Mouse (Mus musculus) limb, embryonic 15.5 days (tissue): ENCODE measurements around the gene Stpg4. TPM values are rescaled to one million over a fixed set of nuclear protein-coding genes. Genes with fewer than 3 reads are reported as not detected.
A peak's percentile ranks its signal among the peaks of the same experiment; 100 is the strongest.

ENCODE experiments used
- ATAC-seq: fragments of 200-750 bp; cut with Nextera tagmentation; 2 replicates; pipeline ENCODE4 v1.8.0; 2017; ENCODE audit warnings: low read depth, moderate TSS enrichment; ENCODE audit not compliant: insufficient number of reproducible peaks, low FRiP score, low TSS enrichment
- H3K27ac ChIP-seq: fragments of 300-500 bp; sonication (generic); 2 replicates; pipeline ENCODE4 v1.5.1; 2015; ENCODE audit warnings: moderate library complexity, mild to moderate bottlenecking, inconsistent platforms
- H3K27me3 ChIP-seq: fragments of 300-500 bp; sonication (generic); 2 replicates; pipeline ENCODE4 v1.6.1; 2015; ENCODE audit warnings: inconsistent platforms
- H3K36me3 ChIP-seq: fragments of 300-500 bp; sonication (generic); 2 replicates; pipeline ENCODE4 v1.6.1; 2015; ENCODE audit warnings: inconsistent platforms
- H3K4me1 ChIP-seq: fragments of 300-500 bp; sonication (generic); 2 replicates; pipeline ENCODE4 v1.6.1; 2015; ENCODE audit warnings: inconsistent platforms
- H3K4me2 ChIP-seq: fragments of 300-500 bp; sonication (generic); 2 replicates; pipeline ENCODE4 v1.6.1; 2015; ENCODE audit warnings: mild to moderate bottlenecking, inconsistent platforms
- H3K4me3 ChIP-seq: fragments of 300-500 bp; sonication (generic); 2 replicates; pipeline ENCODE4 v1.5.1; 2015; ENCODE audit warnings: mild to moderate bottlenecking, inconsistent platforms
- H3K9ac ChIP-seq: fragments of 300-500 bp; sonication (generic); 2 replicates; pipeline ENCODE4 v1.6.1; 2015; ENCODE audit warnings: inconsistent platforms
- H3K9me3 ChIP-seq: fragments of 300-500 bp; sonication (generic); 2 replicates; pipeline ENCODE4 v1.6.1; 2016; ENCODE audit warnings: inconsistent platforms
- WGBS: fragments of 180-500 bp; shearing (Covaris S2); methylation state at CpG from one replicate; pipeline ENCODE4 v1.1.7; 2015; 5-methylcytosine and 5-hydroxymethylcytosine counted together
- polyA plus RNA-seq: library from polyadenylated mRNA; unstranded; fragments of >200 nt; fragmentation: Nextera tagmentation; extraction: Ambion mirVana; gene quantifications from 2 replicates; pipeline ENCODE4 v1.2.1, GENCODE M21; 2015

Gene Stpg4
- polyA plus RNA-seq, 1 experiment from 2014 or later, result not detected

- H3K4me2 ChIP-seq, result no peak overlapping the region
- peak; percentile 61 for ATAC-seq
- H3K4me1 ChIP-seq, result peaks cover 53% of the 10 kb centered on the region
Measured at GRCm38 (mm10) chr17:87375941-87376511, 51.5 kb downstream of the Stpg4 start.

GRCm38 (mm10) chr17:87373327-87373726 lies 54.2 kb downstream of the Stpg4 start:
- no peaks in the 10 kb centered on the region for H3K9me3 ChIP-seq
- no peak overlapping the region for H3K4me2 ChIP-seq
- no peak overlapping the region for H3K27ac ChIP-seq
- no peak overlapping the region for H3K4me3 ChIP-seq
- H3K27me3 ChIP-seq, result no peaks in the 10 kb centered on the region
- no peaks in the 10 kb centered on the region for H3K36me3 ChIP-seq
- H3K9ac ChIP-seq, result no peak overlapping the region
- ATAC-seq, result no peak
- WGBS, result 87% methylated on average over 9 of the region's 9 CpGs
- H3K4me1 ChIP-seq, result peaks cover 47% of the 10 kb centered on the region

More at GRCm38 (mm10) chr17:87375941-87376511, 51.5 kb downstream of the Stpg4 start:
- Histone ChIP-seq H3K27me3 (no peaks in the 10 kb centered on the region), H3K36me3 (no peaks in the 10 kb centered on the region), H3K9ac (no peak overlapping the region), H3K27ac (peak overlapping the region; percentile 78), H3K4me3 (no peak overlapping the region), H3K9me3 (no peaks in the 10 kb centered on the region)
- WGBS, result 10% methylated on average over 10 of the region's 10 CpGs

- 77% methylated on average over 7 of the region's 7 CpGs for WGBS
- Histone ChIP-seq H3K36me3 (no peaks in the 10 kb centered on the region), H3K27ac (no peak overlapping the region), H3K9me3 (no peaks in the 10 kb centered on the region), H3K4me2 (no peak overlapping the region), H3K4me1 (peaks cover 47% of the 10 kb centered on the region), H3K9ac (no peak overlapping the region), H3K4me3 (no peak overlapping the region), H3K27me3 (no peaks in the 10 kb centered on the region)
- ATAC-seq, result no peak
Measured at GRCm38 (mm10) chr17:87372189-87372588, 55.4 kb downstream of the Stpg4 start.

- WGBS, result 62% methylated on average over 18 of the region's 18 CpGs
- no peak overlapping the region for H3K4me2 ChIP-seq
- no peaks in the 10 kb centered on the region for H3K9me3 ChIP-seq
- H3K4me1 ChIP-seq, result peaks cover 31% of the 10 kb centered on the region
- H3K27ac ChIP-seq, result no peak overlapping the region
- no peak overlapping the region for H3K4me3 ChIP-seq
- no peaks in the 10 kb centered on the region for H3K27me3 ChIP-seq
- no peak overlapping the region for H3K9ac ChIP-seq
- H3K36me3 ChIP-seq, result no peaks in the 10 kb centered on the region
- ATAC-seq, result no peak
Measured at GRCm38 (mm10) chr17:87369270-87369759, 58.2 kb downstream of the Stpg4 start.

GRCm38 (mm10) chr17:87368481-87368880 lies 59.1 kb downstream of the Stpg4 start:
- Histone ChIP-seq H3K27me3 (no peaks in the 10 kb centered on the region), H3K4me1 (peaks cover 31% of the 10 kb centered on the region), H3K4me2 (no peak overlapping the region), H3K9ac (no peak overlapping the region), H3K4me3 (no peak overlapping the region), H3K36me3 (no peaks in the 10 kb centered on the region), H3K9me3 (no peaks in the 10 kb centered on the region), H3K27ac (no peak overlapping the region)
- 80% methylated on average over 10 of the region's 10 CpGs for WGBS
- ATAC-seq, result no peak

GRCm38 (mm10) chr17:87367640-87368039 lies 59.9 kb downstream of the Stpg4 start:
- H3K9me3 ChIP-seq, result no peaks in the 10 kb centered on the region
- H3K4me1 ChIP-seq, result peaks cover 31% of the 10 kb centered on the region
- H3K4me3 ChIP-seq, result no peak overlapping the region
- ATAC-seq, result no peak
- peaks cover 2% of the 10 kb centered on the region; the same call in 1 of the 2 replicates for H3K36me3 ChIP-seq
- 0 out of 2 replicates have a peak overlapping the region, but pooled peaks have one; percentile 9 for H3K27ac ChIP-seq
- no peak overlapping the region for H3K9ac ChIP-seq
- no peak overlapping the region for H3K4me2 ChIP-seq
- no peaks in the 10 kb centered on the region for H3K27me3 ChIP-seq
- WGBS, result 48% methylated on average over 3 of the region's 3 CpGs

- no peak overlapping the region for H3K9ac ChIP-seq
- H3K4me3 ChIP-seq, result no peak overlapping the region
- H3K36me3 ChIP-seq, result peaks cover 2% of the 10 kb centered on the region; the same call in 1 of the 2 replicates
- H3K27ac ChIP-seq, result 0 out of 2 replicates have a peak overlapping the region, but pooled peaks have one; percentile 9
- no peaks in the 10 kb centered on the region for H3K27me3 ChIP-seq
- WGBS, result 16% methylated on average over 4 of the region's 4 CpGs
- no peaks in the 10 kb centered on the region for H3K9me3 ChIP-seq
- no peak for ATAC-seq
- peaks cover 31% of the 10 kb centered on the region for H3K4me1 ChIP-seq
- H3K4me2 ChIP-seq, result no peak overlapping the region
Measured at GRCm38 (mm10) chr17:87367228-87367627, 60.3 kb downstream of the Stpg4 start.

GRCm38 (mm10) chr17:87366520-87366919 lies 61.0 kb downstream of the Stpg4 start:
- H3K4me1 ChIP-seq, result peaks cover 33% of the 10 kb centered on the region
- H3K4me2 ChIP-seq, result no peak overlapping the region
- no peak for ATAC-seq
- no peaks in the 10 kb centered on the region for H3K9me3 ChIP-seq
- H3K27ac ChIP-seq, result no peak overlapping the region
- WGBS, result 22% methylated on average over 2 of the region's 2 CpGs
- no peaks in the 10 kb centered on the region for H3K27me3 ChIP-seq
- H3K9ac ChIP-seq, result no peak overlapping the region
- H3K36me3 ChIP-seq, result peaks cover 2% of the 10 kb centered on the region; the same call in 1 of the 2 replicates
- no peak overlapping the region for H3K4me3 ChIP-seq

GRCm38 (mm10) chr17:87365268-87365667 lies 62.3 kb downstream of the Stpg4 start:
- no peak overlapping the region for H3K27ac ChIP-seq
- H3K4me2 ChIP-seq, result no peak overlapping the region
- no peaks in the 10 kb centered on the region for H3K9me3 ChIP-seq
- peaks cover 42% of the 10 kb centered on the region for H3K4me1 ChIP-seq
- H3K4me3 ChIP-seq, result no peak overlapping the region
- H3K9ac ChIP-seq, result no peak overlapping the region
- H3K36me3 ChIP-seq, result peaks cover 2% of the 10 kb centered on the region; the same call in 1 of the 2 replicates
- ATAC-seq, result no peak
- WGBS, result 73% methylated on average over 8 of the region's 8 CpGs
- peaks cover 3% of the 10 kb centered on the region; the same call in 1 of the 2 replicates for H3K27me3 ChIP-seq

GRCm38 (mm10) chr17:87364108-87364507 lies 63.4 kb downstream of the Stpg4 start:
- 64% methylated on average over 15 of the region's 15 CpGs for WGBS
- Histone ChIP-seq H3K27me3 (peaks cover 3% of the 10 kb centered on the region; the same call in 1 of the 2 replicates), H3K9me3 (no peaks in the 10 kb centered on the region), H3K4me1 (peaks cover 39% of the 10 kb centered on the region), H3K4me2 (no peak overlapping the region), H3K4me3 (no peak overlapping the region), H3K9ac (no peak overlapping the region), H3K27ac (no peak overlapping the region), H3K36me3 (peaks cover 2% of the 10 kb centered on the region; the same call in 1 of the 2 replicates)
- ATAC-seq, result no peak

GRCm38 (mm10) chr17:87361132-87361531 lies 66.4 kb downstream of the Stpg4 start:
- H3K36me3 ChIP-seq, result peaks cover 2% of the 10 kb centered on the region; the same call in 1 of the 2 replicates
- 39% methylated on average over 3 of the region's 3 CpGs for WGBS
- no peak; the same call in 1 of the 2 replicates for ATAC-seq
- peak overlapping the region; percentile 1; the same call in 1 of the 2 replicates for H3K27ac ChIP-seq
- no peak overlapping the region for H3K4me2 ChIP-seq
- no peak overlapping the region for H3K9ac ChIP-seq
- H3K27me3 ChIP-seq, result peaks cover 3% of the 10 kb centered on the region; the same call in 1 of the 2 replicates
- H3K4me3 ChIP-seq, result no peak overlapping the region
- peaks cover 21% of the 10 kb centered on the region for H3K4me1 ChIP-seq
- H3K9me3 ChIP-seq, result no peaks in the 10 kb centered on the region

GRCm38 (mm10) chr17:87357506-87357905 lies 70.0 kb downstream of the Stpg4 start:
- Histone ChIP-seq H3K27ac (no peak overlapping the region), H3K4me1 (peaks cover 32% of the 10 kb centered on the region), H3K4me2 (no peak overlapping the region), H3K36me3 (no peaks in the 10 kb centered on the region), H3K4me3 (no peak overlapping the region), H3K27me3 (peaks cover 3% of the 10 kb centered on the region; the same call in 1 of the 2 replicates), H3K9me3 (no peaks in the 10 kb centered on the region), H3K9ac (no peak overlapping the region)
- WGBS, result 68% methylated on average over 9 of the region's 9 CpGs
- ATAC-seq, result no peak
